ENCODE assay signal across 8 mouse cellular contexts in the genomic region with DNA sequence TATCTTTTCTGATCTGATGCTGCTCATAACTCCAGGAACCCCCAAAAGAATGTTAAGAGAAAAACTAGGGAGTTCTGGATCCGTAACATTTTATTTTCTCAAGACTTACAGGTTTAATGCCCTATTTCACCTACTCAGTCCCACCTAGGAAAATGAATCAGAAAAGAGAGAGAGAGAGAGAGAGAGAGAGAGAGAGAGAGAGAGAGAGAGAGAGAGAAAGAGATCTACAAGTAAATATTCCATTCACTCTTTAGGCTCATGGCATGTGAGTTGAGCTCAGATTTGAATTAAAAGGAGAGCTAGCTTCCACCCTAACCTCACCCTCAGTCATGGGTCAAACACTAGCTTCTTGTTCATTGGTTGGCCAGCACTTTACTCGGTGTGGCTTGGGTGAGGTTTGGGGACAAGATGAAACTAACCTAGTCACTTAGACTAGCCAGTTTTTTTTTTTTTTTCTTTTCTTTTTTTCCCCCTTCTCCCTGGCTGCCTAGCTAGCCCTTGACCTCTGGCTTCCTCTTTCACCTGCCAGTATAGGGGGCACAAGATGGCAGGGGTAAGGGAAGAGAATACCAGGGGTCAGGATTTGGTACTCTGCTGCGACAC. TPM values are rescaled to one million over a fixed set of nuclear protein-coding genes. Genes with fewer than 3 reads are reported as not detected.
DNase-seq lines count a peak whose midpoint lies in the region; ATAC-seq and TF ChIP-seq lines count a peak whose summit lies in the region.

No protein-coding gene starts in this region.

- no peak for TF ChIP-seq CTCF in small intestine, adult 2 months (IDR thresholded peaks at IDR 0.05; ENCODE audit: extremely low read depth, insufficient read length, insufficient replicate concordance, low read depth, low read length)

- H3K9me3 ChIP-seq in megakaryocyte, embryonic 14.5 days = no peaks in the 10 kb centered on the region
- H3K9me3 ChIP-seq in forebrain, embryonic 13.5 days (replicated peaks) = no peaks in the 10 kb centered on the region
- no peaks in the 10 kb centered on the region for H3K9me3 ChIP-seq in limb, embryonic 13.5 days

- H3K4me1 ChIP-seq in megakaryocyte, embryonic 14.5 days = peaks cover 82% of the 10 kb centered on the region
- H3K4me1 ChIP-seq in forebrain, embryonic 13.5 days = peaks cover 13% of the 10 kb centered on the region
- peaks cover 14% of the 10 kb centered on the region; the same call in 1 of the 2 replicates for H3K4me1 ChIP-seq in limb, embryonic 13.5 days
- H3K4me1 ChIP-seq in small intestine, adult 2 months (ENCODE audit: control insufficient read depth, insufficient read depth, insufficient read length, low read length) = peaks cover 17% of the 10 kb centered on the region

- 51% methylated on average over 3 of the region's 3 CpGs for WGBS in forebrain, embryonic 13.5 days
- WGBS in limb, embryonic 13.5 days = 43% methylated on average over 3 of the region's 3 CpGs
- 25% methylated on average over 3 of the region's 3 CpGs for WGBS in small intestine, adult 2 months

- DNase-seq in cerebellum, adult 9-10 months = no peak
- no peak for DNase-seq in spleen, adult 18-20 months
- DNase-seq in adrenal gland, adult (ENCODE audit: inconsistent age in 2 of 2, low spot score in 1 of 2) = no peak

- H3K27me3 ChIP-seq in megakaryocyte, embryonic 14.5 days (replicated peaks) = no peaks in the 10 kb centered on the region
- no peaks in the 10 kb centered on the region for H3K27me3 ChIP-seq in forebrain, embryonic 13.5 days
- H3K27me3 ChIP-seq in limb, embryonic 13.5 days = no peaks in the 10 kb centered on the region
- H3K27me3 ChIP-seq in small intestine, adult 2 months (ENCODE audit: control insufficient read depth, insufficient read depth, low read length) = no peaks in the 10 kb centered on the region

- H3K4me2 ChIP-seq in forebrain, embryonic 13.5 days = peak overlapping the region; percentile 92
- H3K4me2 ChIP-seq in limb, embryonic 13.5 days (replicated peaks) = peak overlapping the region; percentile 89

- H3K4me3 ChIP-seq in megakaryocyte, embryonic 14.5 days (replicated peaks) = peak overlapping the region; percentile 99
- H3K4me3 ChIP-seq in forebrain, embryonic 13.5 days = peak overlapping the region; percentile 59
- peak overlapping the region; percentile 80 for H3K4me3 ChIP-seq in limb, embryonic 13.5 days
- peak overlapping the region; percentile 79 for H3K4me3 ChIP-seq in small intestine, adult 2 months (ENCODE audit: low read depth, low read length)

- H3K9ac ChIP-seq in forebrain, embryonic 13.5 days = no peak overlapping the region
- peak overlapping the region; percentile 79 for H3K9ac ChIP-seq in limb, embryonic 13.5 days

- no peak overlapping the region for H3K27ac ChIP-seq in forebrain, embryonic 13.5 days
- no peak overlapping the region for H3K27ac ChIP-seq in limb, embryonic 13.5 days
- H3K27ac ChIP-seq in small intestine, adult 2 months (ENCODE audit: insufficient read depth, low read depth, low read length) = peak overlapping the region; percentile 90

- no peak for TF ChIP-seq POLR2A in small intestine, adult 2 months (IDR thresholded peaks at IDR 0.05; ENCODE audit: low read depth, low read length)

- no peak; the same call in 1 of the 2 replicates for ATAC-seq in megakaryocyte, adult 5-6 weeks (ENCODE audit: poor library complexity, severe bottlenecking)
- no peak for ATAC-seq in forebrain, embryonic 13.5 days
- no peak for ATAC-seq in limb, embryonic 13.5 days (ENCODE audit: low FRiP score, low read depth)

- peaks cover 79% of the 10 kb centered on the region for H3K36me3 ChIP-seq in megakaryocyte, embryonic 14.5 days (replicated peaks; ENCODE audit: low read length)
- peaks cover 25% of the 10 kb centered on the region for H3K36me3 ChIP-seq in forebrain, embryonic 13.5 days (ENCODE audit: poor library complexity, severe bottlenecking)
- H3K36me3 ChIP-seq in limb, embryonic 13.5 days = peaks cover 31% of the 10 kb centered on the region
- peaks cover 37% of the 10 kb centered on the region for H3K36me3 ChIP-seq in small intestine, adult 2 months (ENCODE audit: control insufficient read depth, insufficient read depth, low read length)

RNA-seq across cellular contexts. Expression of a gene that starts 0.8 kb away (rescaled TPM):
- polyA plus RNA-seq in megakaryocyte, embryonic 14.5 days (2012; ENCODE audit: insufficient read depth, low replicate concordance) = 17.6 and 18.7 TPM in 2 replicates
- 24.0 and 26.1 TPM in 2 replicates for total RNA-seq in megakaryocyte, adult 5-6 weeks (2015)
- 10.2 and 15.0 TPM in 2 replicates for total RNA-seq in megakaryocyte, adult 5-6 weeks (2017)
- 3.6 and 3.8 TPM in 2 replicates for polyA plus RNA-seq in forebrain, embryonic 13.5 days (2015; fragmentation: Nextera tagmentation; extraction: Ambion mirVana)
- polyA plus RNA-seq in limb, embryonic 13.5 days (2015; fragmentation: Nextera tagmentation; extraction: Ambion mirVana) = 13.1 and 13.2 TPM in 2 replicates
- polyA plus RNA-seq in small intestine, adult 2 months (2012; rRNA removed) = 295 and 763 TPM in 2 replicates

RNA-seq across cellular contexts. Expression of a gene that starts 8.7 kb away (rescaled TPM):
- 1.3 and 4.3 TPM in 2 replicates for polyA plus RNA-seq in megakaryocyte, embryonic 14.5 days (2012; ENCODE audit: insufficient read depth, low replicate concordance)
- total RNA-seq in megakaryocyte, adult 5-6 weeks (2015) = 2.5 and 6.6 TPM in 2 replicates
- total RNA-seq in megakaryocyte, adult 5-6 weeks (2017) = 4.2 and 5.8 TPM in 2 replicates
- 8.9 and 12.3 TPM in 2 replicates for polyA plus RNA-seq in forebrain, embryonic 13.5 days (2015; fragmentation: Nextera tagmentation; extraction: Ambion mirVana)
- 8.4 and 8.5 TPM in 2 replicates for polyA plus RNA-seq in limb, embryonic 13.5 days (2015; fragmentation: Nextera tagmentation; extraction: Ambion mirVana)
- polyA plus RNA-seq in small intestine, adult 2 months (2012; rRNA removed) = 6.3 and 13.7 TPM in 2 replicates

RNA-seq across cellular contexts. Expression of a gene that starts 42.6 kb away (rescaled TPM):
- polyA plus RNA-seq in megakaryocyte, embryonic 14.5 days (2012; ENCODE audit: insufficient read depth, low replicate concordance) = 2.2 and 30.3 TPM in 2 replicates
- total RNA-seq in megakaryocyte, adult 5-6 weeks (2015) = 129 and 131 TPM in 2 replicates
- total RNA-seq in megakaryocyte, adult 5-6 weeks (2017) = 164 and 179 TPM in 2 replicates
- polyA plus RNA-seq in forebrain, embryonic 13.5 days (2015; fragmentation: Nextera tagmentation; extraction: Ambion mirVana) = 66.5 and 68.5 TPM in 2 replicates
- 71.0 and 75.5 TPM in 2 replicates for polyA plus RNA-seq in limb, embryonic 13.5 days (2015; fragmentation: Nextera tagmentation; extraction: Ambion mirVana)
- 12.0 and 29.2 TPM in 2 replicates for polyA plus RNA-seq in small intestine, adult 2 months (2012; rRNA removed)

RNA-seq across cellular contexts. Expression of a gene that starts 51.9 kb away (rescaled TPM):
- polyA plus RNA-seq in megakaryocyte, embryonic 14.5 days (2012; ENCODE audit: insufficient read depth, low replicate concordance) = 2.8 and 3.3 TPM in 2 replicates
- total RNA-seq in megakaryocyte, adult 5-6 weeks (2015) = 1.2 and 2.1 TPM in 2 replicates
- total RNA-seq in megakaryocyte, adult 5-6 weeks (2017) = 1.4 and 2.8 TPM in 2 replicates
- polyA plus RNA-seq in forebrain, embryonic 13.5 days (2015; fragmentation: Nextera tagmentation; extraction: Ambion mirVana) = 5.8 and 6.3 TPM in 2 replicates
- polyA plus RNA-seq in limb, embryonic 13.5 days (2015; fragmentation: Nextera tagmentation; extraction: Ambion mirVana) = 9.5 and 9.7 TPM in 2 replicates
- polyA plus RNA-seq in small intestine, adult 2 months (2012; rRNA removed) = 8.7 and 13.0 TPM in 2 replicates

RNA-seq across cellular contexts. Expression of a gene that starts 52.1 kb away (rescaled TPM):
- polyA plus RNA-seq in megakaryocyte, embryonic 14.5 days (2012; ENCODE audit: insufficient read depth, low replicate concordance) = 0.58 TPM in 1 of 2 replicates, not detected in the other
- total RNA-seq in megakaryocyte, adult 5-6 weeks (2015) = 2.1 and 2.8 TPM in 2 replicates
- 3.3 and 3.6 TPM in 2 replicates for total RNA-seq in megakaryocyte, adult 5-6 weeks (2017)
- 2.3 and 2.9 TPM in 2 replicates for polyA plus RNA-seq in forebrain, embryonic 13.5 days (2015; fragmentation: Nextera tagmentation; extraction: Ambion mirVana)
- 2.4 and 2.6 TPM in 2 replicates for polyA plus RNA-seq in limb, embryonic 13.5 days (2015; fragmentation: Nextera tagmentation; extraction: Ambion mirVana)
- polyA plus RNA-seq in small intestine, adult 2 months (2012; rRNA removed) = 0.39 and 0.98 TPM in 2 replicates

Comparison
In these comparisons a context has a peak if more than half of its experiments do, and no peak if none do; other contexts are left out.
1. RNA of a gene that starts 0.8 kb away (polyA plus RNA-seq): 295 to 763 TPM in small intestine, adult 2 months; 17.6 to 18.7 TPM in megakaryocyte, embryonic 14.5 days, 13.1 to 13.2 TPM in limb, embryonic 13.5 days and 3.6 to 3.8 TPM in forebrain, embryonic 13.5 days; every median in the first group is over 10 times any median in the second.
2. Peak in every context shown above with its lines, with median percentiles within 50 percentile points of each other: H3K4me3 ChIP-seq.